Mouse (Mus musculus): Measurements from ENCODE around the gene Ndufb10. TPM values are rescaled to one million over a fixed set of nuclear protein-coding genes. Genes with fewer than 3 reads are reported as not detected.
A peak's percentile ranks its signal among the peaks of the same experiment; 100 is the strongest.
"Not testable (repeated sequence)": the region's sequence is repeated elsewhere in the genome, so short reads cannot be mapped to it uniquely, and the experiment has no call there.

Ndufb10 gene
- polyA plus RNA-seq, 1 experiment from 2014 or later = 208 TPM

DNA sequence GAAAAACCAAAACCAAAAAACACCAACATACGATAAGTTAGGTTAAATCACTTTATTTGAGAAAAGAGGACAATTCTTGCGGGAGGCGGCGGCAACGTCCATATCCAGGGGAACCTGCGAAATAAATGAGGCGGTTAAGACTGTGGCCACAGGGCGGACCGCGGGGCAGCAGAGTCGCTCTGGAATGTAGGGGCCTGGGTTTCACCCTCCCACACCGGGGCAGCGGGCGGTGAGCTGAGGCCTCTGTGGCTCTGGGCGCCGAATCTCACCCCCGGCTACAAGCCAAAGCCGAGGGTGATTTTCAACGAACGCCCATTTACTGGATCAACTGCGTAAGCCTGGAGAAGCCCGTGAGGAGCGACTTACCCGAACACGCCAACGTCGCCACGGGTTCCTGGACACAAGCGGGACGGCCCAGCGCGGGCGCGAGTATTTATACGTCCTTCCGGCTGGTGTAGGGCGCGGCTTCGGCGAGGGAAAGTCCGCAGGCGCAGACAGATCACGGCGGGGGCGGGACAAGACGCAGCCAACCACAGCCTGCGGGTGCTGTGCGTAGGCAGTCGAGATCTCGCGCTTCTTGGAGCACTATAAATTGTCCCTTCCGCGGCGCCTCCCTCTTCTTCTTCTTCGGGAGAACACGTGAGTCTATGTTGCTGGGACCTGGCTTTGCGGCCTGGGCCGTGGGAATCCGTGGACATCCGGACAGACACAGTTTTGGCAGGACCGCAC is 4.6 kb downstream of the Ndufb10 start:
- WGBS = under 1% methylated on average over 61 of the region's 61 CpGs
- Histone ChIP-seq H3K9me3 (no peaks in the 10 kb centered on the region), H3K36me3 (peaks cover 42% of the 10 kb centered on the region), H3K4me1 (peaks cover 32% of the 10 kb centered on the region), H3K27ac (peak overlapping the region; percentile 91), H3K4me3 (peak overlapping the region; percentile 75), H3K4me2 (peak overlapping the region; percentile 74), H3K9ac (peak overlapping the region; percentile 93), H3K27me3 (no peaks in the 10 kb centered on the region)
- peak; percentile 98 for ATAC-seq (ENCODE audit: insufficient number of reproducible peaks, low FRiP score, low TSS enrichment, low read depth)

DNA sequence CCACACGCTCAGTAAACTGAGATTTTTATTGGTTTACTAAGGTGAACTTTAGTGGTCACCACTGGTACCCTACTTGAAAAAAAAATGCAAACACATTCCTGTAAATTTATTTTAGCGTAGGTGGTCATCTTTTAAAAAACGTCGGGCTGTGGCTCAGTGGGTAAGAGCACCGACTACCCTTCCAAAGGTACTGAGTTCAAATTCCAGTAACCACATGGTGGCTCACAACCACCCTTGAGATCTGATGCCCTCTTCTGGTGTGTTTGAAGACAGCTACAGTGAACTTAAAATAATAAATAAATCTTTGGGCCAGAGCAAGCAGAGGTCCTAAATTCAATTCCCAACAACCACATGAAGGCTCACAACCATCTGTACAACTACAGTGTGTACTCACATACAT is 5.3 kb downstream of the Ndufb10 start:
- WGBS = 61% methylated on average over 5 of the region's 5 CpGs
- H3K27ac ChIP-seq, H3K9me3 ChIP-seq: not testable (repeated sequence)

DNA sequence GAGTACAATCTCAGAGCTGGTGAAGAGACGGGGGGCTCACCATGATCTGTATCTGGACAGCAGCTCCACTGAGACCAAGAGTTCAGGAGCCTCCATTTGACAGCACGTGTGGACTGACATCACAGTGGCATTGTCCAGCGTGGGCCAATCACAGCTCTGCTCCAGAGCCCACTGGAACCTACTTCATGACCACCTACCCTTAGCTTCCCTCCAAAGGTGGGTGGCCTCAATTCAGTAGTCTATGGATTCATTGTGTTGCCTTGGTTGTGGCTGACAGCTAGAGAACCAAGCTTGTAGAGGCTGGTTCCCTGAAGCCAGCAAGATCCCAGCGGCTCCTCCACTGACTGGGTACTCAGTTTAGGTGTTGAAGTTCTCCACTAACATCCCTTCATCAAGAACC is 6.3 kb downstream of the Ndufb10 start, which contains the start of the genes Rnf151 and Rps2:
Gene Rnf151, minus strand, starts transcription at position 121 of the 400 bp plus-strand sequence.
Gene Rps2, plus strand, starts transcription at position 174 of the 400 bp plus-strand sequence.
- H3K27ac ChIP-seq = no peak within 1 kb of the TSS
- H3K27me3 ChIP-seq = no peaks in the 10 kb centered on the region
- H3K4me1 ChIP-seq = peaks cover 21% of the 10 kb centered on the region
- peak within 1 kb of the TSS; percentile 75 for H3K4me3 ChIP-seq
- WGBS = 85% methylated on average over 4 of the region's 4 CpGs
- no peaks in the 10 kb centered on the region for H3K9me3 ChIP-seq
- H3K4me2 ChIP-seq = peak within 1 kb of the TSS; percentile 51
- no peak within 1 kb of the TSS for H3K9ac ChIP-seq
- no peak for ATAC-seq (ENCODE audit: insufficient number of reproducible peaks, low FRiP score, low TSS enrichment, low read depth)
- peaks cover 42% of the 10 kb centered on the region for H3K36me3 ChIP-seq

More for the DNA sequence above, 5.3 kb downstream of the Ndufb10 start:
- Histone ChIP-seq H3K36me3 (peaks cover 42% of the 10 kb centered on the region), H3K9ac (peak overlapping the region; percentile 93), H3K4me1 (peaks cover 29% of the 10 kb centered on the region), H3K4me2 (peak overlapping the region; percentile 51), H3K4me3 (peak overlapping the region; percentile 75)
- not testable (repeated sequence) for H3K27me3 ChIP-seq; ATAC-seq (ENCODE audit: insufficient number of reproducible peaks, low FRiP score, low TSS enrichment, low read depth)

DNA sequence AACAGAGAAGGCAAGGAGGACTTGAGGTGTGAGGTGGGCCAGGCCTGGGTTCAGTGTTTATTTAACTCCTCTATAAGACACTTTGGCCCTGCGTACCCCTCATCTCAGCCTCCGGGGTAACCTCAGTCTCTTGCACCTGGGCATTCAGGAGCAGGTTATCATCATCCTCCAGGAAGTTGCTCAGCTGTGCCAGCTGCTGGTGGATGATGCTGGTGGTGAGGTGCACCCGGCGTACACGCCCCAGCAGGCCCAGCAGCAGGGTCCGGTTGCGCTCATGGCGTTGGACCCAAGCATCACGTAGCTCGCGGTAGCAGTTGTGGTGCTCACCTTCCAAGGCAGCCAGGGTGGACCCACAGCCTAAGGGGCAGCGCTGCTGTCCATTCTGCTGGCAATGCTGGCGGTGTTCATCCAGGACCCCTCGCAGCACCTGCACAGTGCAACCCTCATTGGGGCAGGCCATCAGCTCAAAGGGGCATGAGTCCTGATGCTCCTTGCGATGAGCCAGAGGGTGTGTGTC is 8.1 kb downstream of the Ndufb10 start:
- WGBS = 94% methylated on average over 15 of the region's 15 CpGs
- H3K27ac ChIP-seq = no peak overlapping the region
- H3K4me3 ChIP-seq = no peak overlapping the region
- no peaks in the 10 kb centered on the region for H3K27me3 ChIP-seq
- no peak overlapping the region for H3K4me2 ChIP-seq
- peaks cover 27% of the 10 kb centered on the region for H3K36me3 ChIP-seq
- peaks cover 5% of the 10 kb centered on the region for H3K4me1 ChIP-seq
- no peaks in the 10 kb centered on the region for H3K9me3 ChIP-seq
- H3K9ac ChIP-seq = no peak overlapping the region
- no peak for ATAC-seq (ENCODE audit: insufficient number of reproducible peaks, low FRiP score, low TSS enrichment, low read depth)

DNA sequence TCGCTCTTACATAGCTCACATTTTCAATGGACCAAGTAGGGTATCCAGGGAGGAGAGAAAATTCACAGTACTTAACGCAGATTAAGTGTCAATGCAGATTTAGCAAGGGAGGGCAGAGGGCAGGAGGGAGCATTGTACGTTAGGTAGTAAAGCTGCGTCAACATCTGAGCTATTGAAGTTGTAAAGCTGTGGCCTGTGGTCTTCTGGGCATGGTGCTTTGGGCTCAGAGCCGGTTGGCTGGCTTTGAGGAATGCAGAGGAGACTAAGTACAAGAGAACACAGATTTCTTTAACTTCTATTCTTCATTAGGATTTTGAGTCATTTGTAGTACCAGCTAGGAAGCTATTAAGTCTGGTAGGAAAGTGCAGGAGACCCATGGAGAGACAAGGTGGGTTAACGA is 8.7 kb downstream of the Ndufb10 start:
- Histone ChIP-seq H3K9me3 (no peaks in the 10 kb centered on the region), H3K27ac (no peak overlapping the region), H3K27me3 (no peaks in the 10 kb centered on the region), H3K36me3 (peaks cover 24% of the 10 kb centered on the region), H3K4me2 (no peak overlapping the region), H3K9ac (no peak overlapping the region), H3K4me3 (no peak overlapping the region), H3K4me1 (0 out of 2 replicates have a peak, but pooled peaks cover 4% of the 10 kb centered on the region)
- 61% methylated on average over 6 of the region's 6 CpGs for WGBS
- no peak for ATAC-seq (ENCODE audit: insufficient number of reproducible peaks, low FRiP score, low TSS enrichment, low read depth)

DNA sequence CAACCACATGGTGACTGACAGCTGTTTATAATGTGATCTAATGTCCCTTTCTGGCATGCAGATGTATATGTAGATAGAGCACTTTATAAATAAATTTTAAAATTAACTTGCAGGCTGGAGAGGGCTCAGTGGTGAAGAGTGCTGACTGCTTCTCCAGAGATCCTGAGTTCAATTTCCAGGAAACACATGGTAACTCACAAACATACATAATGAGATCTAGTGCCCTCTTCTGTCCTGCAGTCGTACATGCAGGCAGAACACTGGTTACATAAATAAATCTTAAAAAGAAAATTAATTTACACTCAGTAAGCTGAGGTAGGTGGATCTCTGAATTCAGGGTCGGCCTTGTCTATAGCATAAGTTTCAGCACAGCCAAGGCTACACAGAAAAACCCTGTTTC is 15.6 kb downstream of the Ndufb10 start:
- H3K9me3 ChIP-seq = no peaks in the 10 kb centered on the region
- no peak for ATAC-seq (ENCODE audit: insufficient number of reproducible peaks, low FRiP score, low TSS enrichment, low read depth)
- H3K9ac ChIP-seq = no peak overlapping the region
- H3K36me3 ChIP-seq = peaks cover 21% of the 10 kb centered on the region
- 36% methylated on average over 2 of the region's 2 CpGs for WGBS
- H3K27ac ChIP-seq = no peak overlapping the region
- H3K27me3 ChIP-seq = no peaks in the 10 kb centered on the region
- H3K4me3 ChIP-seq = no peak overlapping the region
- H3K4me2 ChIP-seq = peak overlapping the region; percentile 65; the same call in 1 of the 2 replicates
- H3K4me1 ChIP-seq = peaks cover 18% of the 10 kb centered on the region

DNA sequence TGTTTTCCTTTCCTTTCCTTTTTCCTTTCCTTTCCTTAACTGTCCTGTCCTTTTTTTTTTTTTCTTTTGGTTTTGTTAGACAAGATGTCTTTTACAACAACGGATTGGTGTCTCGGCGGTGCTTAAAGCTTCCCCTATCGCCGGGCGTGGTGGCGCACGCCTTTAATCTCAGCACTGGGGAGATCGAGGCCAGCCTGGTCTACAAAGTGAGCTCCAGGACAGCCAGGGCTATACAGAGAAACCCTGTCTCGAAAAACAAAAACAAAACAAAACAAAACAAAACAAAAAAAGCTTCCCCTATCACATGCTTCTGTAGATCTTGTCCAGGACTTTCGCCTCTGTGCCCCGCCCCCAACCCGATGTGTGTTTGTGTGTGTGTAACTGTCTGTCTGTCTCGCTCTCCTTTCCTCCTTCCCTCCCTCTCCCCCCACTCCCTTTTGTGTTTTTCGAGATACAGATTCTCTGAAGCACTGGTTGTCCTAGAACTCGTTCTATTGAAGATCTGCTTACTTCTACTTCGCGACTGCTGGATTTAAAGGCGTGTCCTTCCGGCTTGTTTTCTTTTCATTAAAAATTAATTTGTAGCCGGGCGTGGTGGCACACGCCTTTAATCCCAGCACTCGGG is 16.4 kb downstream of the Ndufb10 start:
- H3K4me3 ChIP-seq = peak overlapping the region; percentile 82
- ATAC-seq (ENCODE audit: insufficient number of reproducible peaks, low FRiP score, low TSS enrichment, low read depth) = no peak
- WGBS = 5% methylated on average over 24 of the region's 24 CpGs
- no peaks in the 10 kb centered on the region for H3K27me3 ChIP-seq
- peak overlapping the region; percentile 90 for H3K27ac ChIP-seq
- peaks cover 24% of the 10 kb centered on the region for H3K36me3 ChIP-seq
- H3K4me2 ChIP-seq = peak overlapping the region; percentile 65
- H3K9me3 ChIP-seq = no peaks in the 10 kb centered on the region
- peak overlapping the region; percentile 82 for H3K9ac ChIP-seq
- peaks cover 18% of the 10 kb centered on the region for H3K4me1 ChIP-seq

DNA sequence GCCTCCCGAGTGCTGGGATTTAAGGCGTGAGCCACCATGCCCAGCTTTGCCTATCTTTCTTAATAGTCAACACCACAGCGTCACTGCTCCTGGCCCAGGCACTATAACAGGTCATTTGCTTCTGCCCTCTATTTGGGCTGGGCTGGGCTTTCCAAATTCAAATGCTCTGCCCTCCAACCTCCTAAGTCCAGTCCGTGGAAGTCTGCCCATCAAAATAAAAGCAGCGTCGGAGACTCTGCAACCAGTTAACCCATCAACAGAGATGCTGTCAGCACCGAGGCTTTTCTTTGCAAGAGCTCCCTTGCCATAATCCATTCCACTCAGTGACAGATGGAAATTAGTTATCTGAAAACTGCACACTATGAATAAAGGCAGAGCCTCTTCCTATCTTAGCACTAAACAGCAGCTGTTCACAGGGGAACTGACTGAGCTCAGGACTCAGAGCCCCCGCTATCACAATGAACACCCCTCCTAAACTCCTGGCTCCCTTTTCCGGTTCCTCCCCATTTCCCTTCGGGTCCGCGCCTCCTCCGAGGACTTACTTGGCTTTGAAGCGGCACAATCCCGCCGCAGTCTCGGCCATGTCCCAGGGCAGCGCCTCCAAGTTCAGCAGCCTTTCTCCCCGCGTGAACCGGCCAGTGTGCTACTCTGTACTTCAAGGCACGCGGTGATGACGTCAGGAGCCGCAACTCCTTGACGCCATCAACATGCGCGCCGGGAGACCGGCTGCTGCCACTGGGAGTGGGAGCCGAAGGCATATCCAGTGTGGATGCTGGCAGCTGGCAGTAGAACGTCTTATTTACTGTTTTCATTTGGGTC is 17.1 kb downstream of the Ndufb10 start, which contains the start of gene Tbl3:
Gene Tbl3, minus strand, starts transcription at position 679 of the 819 bp plus-strand sequence.
- H3K4me3 ChIP-seq = peak within 1 kb of the TSS; percentile 82
- ATAC-seq (ENCODE audit: insufficient number of reproducible peaks, low FRiP score, low TSS enrichment, low read depth) = peak; percentile 78; the same call in 1 of the 2 replicates
- no peaks in the 10 kb centered on the region for H3K27me3 ChIP-seq
- H3K4me2 ChIP-seq = peak within 1 kb of the TSS; percentile 65
- peak within 1 kb of the TSS; percentile 90 for H3K27ac ChIP-seq
- peak within 1 kb of the TSS; percentile 82 for H3K9ac ChIP-seq
- 4% methylated on average over 32 of the region's 32 CpGs for whole genome bisulfite sequencing
- peaks cover 18% of the 10 kb centered on the region for H3K4me1 ChIP-seq
- no peaks in the 10 kb centered on the region for H3K9me3 ChIP-seq
- peaks cover 31% of the 10 kb centered on the region for H3K36me3 ChIP-seq

DNA sequence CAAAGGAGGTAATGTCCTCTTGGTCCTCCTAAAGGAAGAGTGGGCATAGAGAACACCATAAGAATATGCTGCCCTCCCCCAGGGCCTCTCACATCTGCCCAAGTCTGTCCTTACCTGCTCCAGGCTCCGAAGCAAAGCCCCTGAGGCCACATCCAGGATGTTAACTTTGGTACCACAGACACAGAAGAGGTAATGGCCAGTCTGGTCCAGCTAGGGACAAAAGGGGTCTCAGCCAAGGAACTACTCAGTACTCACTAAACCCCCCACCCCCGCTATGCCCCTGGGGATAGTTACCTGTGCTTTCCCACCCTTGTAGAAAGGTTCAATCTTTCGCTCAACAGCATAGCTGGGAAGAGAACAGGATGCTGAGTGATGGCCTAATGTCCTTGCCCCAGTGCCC is 18.5 kb downstream of the Ndufb10 start:
- no peak for ATAC-seq (ENCODE audit: insufficient number of reproducible peaks, low FRiP score, low TSS enrichment, low read depth)
- Histone ChIP-seq H3K9ac (no peak overlapping the region), H3K36me3 (peaks cover 44% of the 10 kb centered on the region), H3K4me1 (peaks cover 18% of the 10 kb centered on the region), H3K9me3 (no peaks in the 10 kb centered on the region), H3K27ac (no peak overlapping the region), H3K4me3 (no peak overlapping the region), H3K4me2 (no peak overlapping the region), H3K27me3 (no peaks in the 10 kb centered on the region)
- 94% methylated on average over 3 of the region's 3 CpGs for WGBS

DNA sequence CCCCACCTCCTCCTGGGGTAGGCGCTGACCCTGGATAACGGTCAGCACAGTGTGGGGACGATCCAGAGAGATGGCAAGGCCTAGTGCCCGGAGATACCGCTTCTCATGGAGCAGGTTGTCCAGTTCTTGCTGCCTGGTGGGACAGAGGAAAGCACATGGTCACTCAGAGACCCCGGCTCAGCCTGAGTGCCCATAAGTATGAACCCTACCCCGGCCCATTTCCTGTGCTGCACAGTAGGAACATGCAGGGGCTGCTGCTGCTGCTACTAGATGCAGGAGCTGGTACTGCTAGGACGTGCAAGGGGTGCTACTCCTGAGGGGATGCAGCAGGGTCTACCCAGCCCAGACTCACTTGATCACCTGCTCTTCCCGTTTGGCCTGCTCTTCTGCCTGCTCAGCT is 23.0 kb downstream of the Ndufb10 start:
- peaks cover 61% of the 10 kb centered on the region for H3K36me3 ChIP-seq
- H3K4me3 ChIP-seq = no peak overlapping the region
- ATAC-seq (ENCODE audit: insufficient number of reproducible peaks, low FRiP score, low TSS enrichment, low read depth) = no peak
- H3K4me2 ChIP-seq = no peak overlapping the region
- H3K9me3 ChIP-seq = no peaks in the 10 kb centered on the region
- H3K4me1 ChIP-seq = peaks cover 26% of the 10 kb centered on the region
- H3K27ac ChIP-seq = no peak overlapping the region
- WGBS = 84% methylated on average over 9 of the region's 9 CpGs
- no peaks in the 10 kb centered on the region for H3K27me3 ChIP-seq
- no peak overlapping the region for H3K9ac ChIP-seq

DNA sequence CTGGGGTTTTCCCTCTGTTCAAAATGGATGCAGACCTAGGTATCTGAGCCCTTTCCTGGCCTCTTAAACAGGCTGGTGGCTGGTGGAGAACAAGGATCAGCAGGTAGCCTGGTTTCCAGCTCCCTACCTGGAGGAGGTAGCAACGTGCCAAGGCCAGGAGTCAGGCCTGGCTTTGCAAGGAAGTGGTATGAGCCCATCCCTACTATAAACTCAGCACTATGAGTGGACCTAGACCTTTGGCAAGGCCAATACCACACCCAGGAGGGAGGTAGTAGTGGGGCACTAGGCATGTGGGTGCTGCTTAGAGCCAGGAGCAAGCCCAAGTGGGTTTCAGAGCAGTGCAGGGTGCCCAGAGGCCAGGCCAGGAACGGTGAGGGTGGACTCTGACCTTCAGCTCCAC is 24.8 kb downstream of the Ndufb10 start:
- H3K27me3 ChIP-seq = no peaks in the 10 kb centered on the region
- no peaks in the 10 kb centered on the region for H3K9me3 ChIP-seq
- peaks cover 49% of the 10 kb centered on the region for H3K36me3 ChIP-seq
- H3K9ac ChIP-seq = no peak overlapping the region
- ATAC-seq (ENCODE audit: insufficient number of reproducible peaks, low FRiP score, low TSS enrichment, low read depth) = no peak
- 77% methylated on average over 2 of the region's 2 CpGs for WGBS
- no peak overlapping the region for H3K4me2 ChIP-seq
- H3K27ac ChIP-seq = no peak overlapping the region
- peaks cover 29% of the 10 kb centered on the region for H3K4me1 ChIP-seq
- no peak overlapping the region for H3K4me3 ChIP-seq
